Comparison of ENCODE assay signal across 19 mouse cellular contexts in the genomic region with DNA sequence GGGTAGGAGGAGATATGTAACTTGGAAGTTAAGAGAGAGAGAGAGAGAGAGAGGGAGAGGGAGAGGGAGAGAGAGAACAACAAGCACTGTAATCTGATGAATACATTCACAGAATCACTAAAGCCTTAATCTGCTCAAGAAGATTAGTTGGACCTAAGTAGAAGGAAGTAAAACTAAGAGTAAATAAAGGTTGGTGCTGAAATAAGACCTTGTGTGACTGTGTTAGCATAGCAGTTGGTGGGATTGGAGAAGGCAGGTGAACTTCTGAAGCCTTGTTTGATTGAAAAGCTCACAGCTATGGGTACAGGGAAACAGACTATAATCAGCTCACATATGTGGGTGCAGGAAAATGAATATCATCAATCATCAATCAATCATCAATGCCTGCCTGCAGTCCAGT.
"Had no signal": no experiment of that assay in that cellular context is flagged by ENCODE, and none has a peak within 500 bp of the region (broad histone marks: within the 10 kb centered on the region; RNA-seq: fewer than 3 reads in every experiment).

No protein-coding gene starts in this region.

- H3K4me3 ChIP-seq: midbrain, embryonic 10.5 days; midbrain, embryonic 12.5 days; myocyte; neural tube, embryonic 13.5 days; neural tube, embryonic 15.5 days had no signal

- H3K36me3 ChIP-seq: midbrain, embryonic 10.5 days; midbrain, embryonic 12.5 days; neural tube, embryonic 13.5 days; neural tube, embryonic 15.5 days had no signal

- DNase-seq: lung, adult 18-20 months; lung, embryonic 14.5 days; lung, postnatal 10 days; lung, postnatal 4 days; midbrain, embryonic 14.5 days; right cerebral cortex, adult 18-20 months; right cerebral cortex, postnatal 25 days; right cerebral cortex, postnatal 4 days; spleen, adult 18-20 months; thymus, adult 2 months; thymus, postnatal 14 days; thymus, postnatal 36 days had no signal

- H3K4me1 ChIP-seq: midbrain, embryonic 10.5 days; midbrain, embryonic 12.5 days; neural tube, embryonic 13.5 days; neural tube, embryonic 15.5 days had no signal

- H3K27ac ChIP-seq: liver, embryonic 14.5 days; midbrain, embryonic 10.5 days; midbrain, embryonic 12.5 days; neural tube, embryonic 13.5 days; neural tube, embryonic 15.5 days had no signal

- H3K9me3 ChIP-seq: midbrain, embryonic 10.5 days; neural tube, embryonic 13.5 days; neural tube, embryonic 15.5 days had no signal

- ATAC-seq: midbrain, embryonic 16.5 days had no signal

- H3K9ac ChIP-seq: liver, embryonic 14.5 days; lung, embryonic 14.5 days; midbrain, embryonic 12.5 days; neural tube, embryonic 13.5 days; neural tube, embryonic 15.5 days had no signal

- H3K4me2 ChIP-seq: lung, embryonic 14.5 days; midbrain, embryonic 12.5 days; neural tube, embryonic 13.5 days; neural tube, embryonic 15.5 days had no signal

- H3K27me3 ChIP-seq: midbrain, embryonic 12.5 days; neural tube, embryonic 13.5 days; neural tube, embryonic 15.5 days had no signal
